Mouse (Mus musculus) lung, postnatal 25 days (tissue): ENCODE results near the gene Nudt16.
"Not testable (repeated sequence)": the region's sequence is repeated elsewhere in the genome, so short reads cannot be mapped to it uniquely, and the experiment has no call there.

Experiments
- DNase-seq: peaks from one replicate; pipeline ENCODE4 v3.0.0; 2022; ENCODE audit warnings: low spot score

Gene Nudt16

GRCm38 (mm10) chr9:105131253-105132001 lies at the start of gene Nudt16:
Gene Nudt16, minus strand, starts transcription at chr9:105131824.
- peak; percentile 96 for DNase-seq

DNA sequence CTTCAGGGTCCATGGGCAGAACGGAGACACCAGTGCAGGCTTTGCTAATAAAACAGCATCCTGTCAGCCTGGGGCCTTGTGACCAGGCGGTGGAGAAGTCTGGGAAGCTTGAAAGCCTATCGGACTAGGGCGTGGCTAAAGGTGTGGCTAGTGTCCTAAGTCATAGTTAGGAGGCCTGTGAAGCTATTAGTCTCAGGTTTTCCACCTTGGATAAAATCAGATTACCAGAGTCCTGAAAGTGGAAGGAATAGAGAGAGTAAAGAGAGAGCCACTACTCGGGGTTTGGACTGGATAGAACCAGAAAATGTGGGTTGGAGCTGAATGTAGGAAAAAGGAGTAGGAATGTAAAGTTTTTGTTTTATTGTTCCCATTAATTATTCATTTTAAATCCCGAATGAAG lies 13.4 kb upstream of the Nudt16 start, which contains the start of gene 1700080E11Rik:
Gene 1700080E11Rik, minus strand, starts transcription at position 101 of the 400 bp plus-strand sequence.
- no peak for DNase-seq

GRCm38 (mm10) chr9:105139204-105139603 lies 7.6 kb upstream of the Nudt16 start:
- DNase-seq, result no peak

- no peak for DNase-seq
These were observed 4.8 kb upstream of the Nudt16 start for GRCm38 (mm10) chr9:105136404-105136803.

- DNase-seq, result no peak
These were observed 2.9 kb upstream of the Nudt16 start for GRCm38 (mm10) chr9:105134536-105134935.

DNA sequence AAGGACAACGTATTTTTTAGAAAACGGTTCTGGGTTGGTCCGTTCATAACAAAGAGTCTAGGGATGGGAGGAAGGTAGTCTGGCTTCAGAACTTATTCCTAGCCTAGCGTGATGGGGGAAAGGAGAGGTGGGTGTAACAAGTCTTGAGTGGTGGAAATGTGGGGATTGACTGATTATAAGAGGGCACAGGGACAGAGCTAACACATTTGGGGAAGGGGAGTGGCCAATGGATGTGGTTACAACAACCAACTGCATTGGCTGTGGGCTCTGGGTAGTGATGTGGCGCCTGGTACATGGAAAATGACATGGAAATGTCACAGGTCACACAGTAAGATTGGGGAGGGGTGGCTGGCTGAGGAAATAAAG lies 361 bp upstream of the Nudt16 start:
- no peak for DNase-seq

GRCm38 (mm10) chr9:105130331-105130730 lies 1.3 kb downstream of the Nudt16 start:
- DNase-seq, result no peak

DNA sequence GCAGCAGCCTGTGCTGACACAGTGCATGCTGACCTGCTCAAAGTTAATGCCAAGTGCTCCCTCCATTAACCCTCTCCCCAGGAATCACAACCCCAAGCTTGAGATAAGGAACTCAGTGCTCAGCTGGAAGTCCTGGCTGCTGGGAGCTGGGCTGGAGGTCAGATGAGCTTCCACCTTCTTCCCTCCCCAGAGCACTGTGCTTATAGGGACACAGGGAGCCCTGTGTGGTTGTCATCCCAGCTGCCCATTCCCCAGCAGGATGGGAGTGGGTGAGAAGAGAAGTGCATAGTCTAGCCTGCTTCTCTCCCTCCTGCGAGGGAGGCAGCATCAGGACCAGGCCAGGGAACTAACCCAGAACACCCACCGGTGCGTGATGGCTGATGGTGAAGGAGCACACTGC lies 6.4 kb downstream of the Nudt16 start:
- not testable (repeated sequence) for DNase-seq

- no peak for DNase-seq
These were observed 27.7 kb downstream of the Nudt16 start for GRCm38 (mm10) chr9:105103893-105104292.

DNA sequence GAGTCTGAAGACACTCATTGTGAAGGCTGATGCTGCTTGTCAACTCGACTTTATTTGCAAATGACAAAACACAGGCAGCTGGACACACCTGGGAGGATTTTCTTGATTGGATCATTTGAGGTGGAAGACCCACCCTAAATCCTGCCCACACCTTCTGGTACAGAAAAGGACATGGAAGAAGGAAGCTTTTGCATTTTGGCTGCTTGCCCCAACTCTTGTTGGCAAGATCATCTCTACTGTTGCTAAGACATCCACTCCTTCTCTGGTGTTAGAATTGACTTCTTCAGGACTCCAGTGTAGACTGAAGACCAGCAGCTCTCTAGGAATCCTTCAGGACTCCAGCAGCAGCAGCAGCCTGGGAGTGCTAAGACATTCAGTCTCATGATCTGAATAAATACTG lies 29.7 kb downstream of the Nudt16 start:
- DNase-seq, result no peak

- DNase-seq, result no peak
These were observed 30.6 kb downstream of the Nudt16 start for GRCm38 (mm10) chr9:105100807-105101570.

- DNase-seq, result no peak
These were observed 51.4 kb downstream of the Nudt16 start for GRCm38 (mm10) chr9:105080246-105080645.
